ENCODE assay signal across 8 mouse cellular contexts in the genomic region with DNA sequence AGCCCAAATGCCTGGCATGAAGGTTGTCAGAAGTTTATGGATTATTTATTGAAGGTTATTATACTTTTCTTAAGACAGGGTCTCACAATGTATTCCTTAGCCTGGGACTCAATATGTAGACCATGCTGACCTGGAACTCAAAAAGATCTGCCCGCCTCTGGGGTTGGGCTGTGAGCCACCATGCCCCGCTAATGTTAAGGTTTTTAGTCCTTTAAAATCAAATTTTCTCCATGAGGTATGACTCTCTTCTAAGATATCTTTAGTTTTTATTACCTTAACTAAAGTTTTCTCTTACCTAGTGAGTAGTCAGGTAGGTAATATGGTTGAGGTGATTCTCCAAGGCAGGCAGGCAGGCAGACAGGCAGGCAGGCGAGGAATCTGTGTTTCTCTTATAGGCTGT. TPM values are rescaled to one million over a fixed set of nuclear protein-coding genes. Genes with fewer than 3 reads are reported as not detected.
DNase-seq lines count a peak whose midpoint lies in the region; ATAC-seq and TF ChIP-seq lines count a peak whose summit lies in the region.

No protein-coding gene starts in this region.

- no peak for DNase-seq in limb, embryonic 14.5 days (ENCODE audit: low spot score)
- no peak for DNase-seq in urinary bladder, postnatal 14 days (ENCODE audit: low spot score)
- DNase-seq in urinary bladder, postnatal 4 days (ENCODE audit: low spot score in 2 of 2), result no peak
- no peak for DNase-seq in retina, postnatal 1 day

- peak overlapping the region; percentile 100; the same call in 1 of the 2 replicates for H3K9ac ChIP-seq in forebrain, embryonic 12.5 days
- H3K9ac ChIP-seq in limb, embryonic 14.5 days (ENCODE audit: low read depth, low read length, severe bottlenecking), result peak overlapping the region; percentile 100
- H3K9ac ChIP-seq in stomach, embryonic 15.5 days, result peak overlapping the region; percentile 97; the same call in 1 of the 2 replicates

- H3K4me2 ChIP-seq in forebrain, embryonic 12.5 days, result peak overlapping the region; percentile 77
- peak overlapping the region; percentile 65 for H3K4me2 ChIP-seq in limb, embryonic 14.5 days (replicated peaks; ENCODE audit: low read depth, low read length, severe bottlenecking)
- H3K4me2 ChIP-seq in stomach, embryonic 15.5 days, result peak overlapping the region; percentile 73

- 74% methylated on average over 3 of the region's 3 CpGs for WGBS in forebrain, embryonic 12.5 days
- 48% methylated on average over 3 of the region's 3 CpGs for WGBS in limb, embryonic 14.5 days
- WGBS in stomach, embryonic 15.5 days, result 38% methylated on average over 3 of the region's 3 CpGs

- no peak overlapping the region for H3K27ac ChIP-seq in forebrain, embryonic 12.5 days
- no peak overlapping the region for H3K27ac ChIP-seq in limb, embryonic 14.5 days (replicated peaks; ENCODE audit: low read depth, low read length)
- H3K27ac ChIP-seq in stomach, embryonic 15.5 days, result no peak overlapping the region

- H3K9me3 ChIP-seq in megakaryocyte, embryonic 14.5 days, result no peaks in the 10 kb centered on the region
- H3K9me3 ChIP-seq in forebrain, embryonic 12.5 days, result no peaks in the 10 kb centered on the region
- no peaks in the 10 kb centered on the region for H3K9me3 ChIP-seq in limb, embryonic 14.5 days (ENCODE audit: control insufficient read depth, low read length)
- no peaks in the 10 kb centered on the region for H3K9me3 ChIP-seq in stomach, embryonic 15.5 days

- peak overlapping the region; percentile 97 for H3K4me3 ChIP-seq in megakaryocyte, embryonic 14.5 days (replicated peaks)
- peak overlapping the region; percentile 100 for H3K4me3 ChIP-seq in forebrain, embryonic 12.5 days (replicated peaks)
- peak overlapping the region; percentile 97 for H3K4me3 ChIP-seq in limb, embryonic 14.5 days (replicated peaks; ENCODE audit: low read length)
- peak overlapping the region; percentile 72 for H3K4me3 ChIP-seq in stomach, embryonic 15.5 days (replicated peaks)

- peaks cover 36% of the 10 kb centered on the region for H3K36me3 ChIP-seq in megakaryocyte, embryonic 14.5 days (replicated peaks; ENCODE audit: low read length)
- peaks cover 19% of the 10 kb centered on the region for H3K36me3 ChIP-seq in forebrain, embryonic 12.5 days (replicated peaks)
- peaks cover 23% of the 10 kb centered on the region for H3K36me3 ChIP-seq in limb, embryonic 14.5 days (ENCODE audit: control insufficient read depth, insufficient read depth, low read length)
- peaks cover 7% of the 10 kb centered on the region; the same call in 1 of the 2 replicates for H3K36me3 ChIP-seq in stomach, embryonic 15.5 days

- H3K4me1 ChIP-seq in megakaryocyte, embryonic 14.5 days, result peaks cover 70% of the 10 kb centered on the region
- peaks cover 34% of the 10 kb centered on the region for H3K4me1 ChIP-seq in forebrain, embryonic 12.5 days
- H3K4me1 ChIP-seq in limb, embryonic 14.5 days (ENCODE audit: control insufficient read depth, insufficient read depth, low read length), result peaks cover 21% of the 10 kb centered on the region
- peaks cover 17% of the 10 kb centered on the region for H3K4me1 ChIP-seq in stomach, embryonic 15.5 days

- no peaks in the 10 kb centered on the region for H3K27me3 ChIP-seq in megakaryocyte, embryonic 14.5 days (replicated peaks)
- H3K27me3 ChIP-seq in forebrain, embryonic 12.5 days, result no peaks in the 10 kb centered on the region
- no peaks in the 10 kb centered on the region for H3K27me3 ChIP-seq in limb, embryonic 14.5 days (ENCODE audit: control insufficient read depth, insufficient read depth, low read length)
- no peaks in the 10 kb centered on the region for H3K27me3 ChIP-seq in stomach, embryonic 15.5 days (replicated peaks)

- no peak for TF ChIP-seq POLR2A in limb, embryonic 14.5 days (IDR thresholded peaks at IDR 0.05; ENCODE audit: borderline replicate concordance, extremely low read depth, insufficient read depth, insufficient read length)

- ATAC-seq in megakaryocyte, adult 5-6 weeks (ENCODE audit: poor library complexity, severe bottlenecking), result no peak
- ATAC-seq in forebrain, embryonic 12.5 days (ENCODE audit: low FRiP score), result no peak
- ATAC-seq in limb, embryonic 14.5 days (ENCODE audit: low FRiP score, low read depth), result no peak
- ATAC-seq in stomach, embryonic 15.5 days (ENCODE audit: insufficient read depth, low FRiP score, low read depth), result no peak

RNA-seq across cellular contexts. Expression of gene Lats1, which starts 1.2 kb away (rescaled TPM):
- polyA plus RNA-seq in megakaryocyte, embryonic 14.5 days (2012; ENCODE audit: insufficient read depth, low replicate concordance), result 0.89 and 0.95 TPM in 2 replicates
- total RNA-seq in megakaryocyte, adult 5-6 weeks (2015), result 20.1 and 20.2 TPM in 2 replicates
- 12.6 and 16.4 TPM in 2 replicates for total RNA-seq in megakaryocyte, adult 5-6 weeks (2017)
- 15.0 and 17.5 TPM in 2 replicates for polyA plus RNA-seq in forebrain, embryonic 12.5 days (2016; fragmentation: Nextera tagmentation; extraction: Ambion mirVana)
- polyA plus RNA-seq in limb, embryonic 14.5 days (2012; rRNA removed), result 21.5 and 24.0 TPM in 2 replicates
- 12.0 and 14.0 TPM in 2 replicates for polyA plus RNA-seq in limb, embryonic 14.5 days (2014; fragmentation: Nextera tagmentation; extraction: Ambion mirVana)
- 8.4 and 8.5 TPM in 2 replicates for polyA plus RNA-seq in stomach, embryonic 15.5 days (2015; fragmentation: Nextera tagmentation; extraction: Ambion mirVana)

RNA-seq across cellular contexts. Expression of gene Pcmt1, which starts 1.3 kb away (rescaled TPM):
- 15.2 and 46.3 TPM in 2 replicates for polyA plus RNA-seq in megakaryocyte, embryonic 14.5 days (2012; ENCODE audit: insufficient read depth, low replicate concordance)
- 73.3 and 73.6 TPM in 2 replicates for total RNA-seq in megakaryocyte, adult 5-6 weeks (2015)
- total RNA-seq in megakaryocyte, adult 5-6 weeks (2017), result 49.9 and 66.4 TPM in 2 replicates
- 135 and 139 TPM in 2 replicates for polyA plus RNA-seq in forebrain, embryonic 12.5 days (2016; fragmentation: Nextera tagmentation; extraction: Ambion mirVana)
- 52.1 and 66.5 TPM in 2 replicates for polyA plus RNA-seq in limb, embryonic 14.5 days (2012; rRNA removed)
- 115 and 125 TPM in 2 replicates for polyA plus RNA-seq in limb, embryonic 14.5 days (2014; fragmentation: Nextera tagmentation; extraction: Ambion mirVana)
- polyA plus RNA-seq in stomach, embryonic 15.5 days (2015; fragmentation: Nextera tagmentation; extraction: Ambion mirVana), result 105 and 110 TPM in 2 replicates

RNA-seq across cellular contexts. Expression of gene Nup43, which starts 14.9 kb away (rescaled TPM):
- 0.50 TPM in 1 of 2 replicates, not detected in the other for polyA plus RNA-seq in megakaryocyte, embryonic 14.5 days (2012; ENCODE audit: insufficient read depth, low replicate concordance)
- total RNA-seq in megakaryocyte, adult 5-6 weeks (2015), result 12.3 and 20.3 TPM in 2 replicates
- total RNA-seq in megakaryocyte, adult 5-6 weeks (2017), result 9.9 and 10.1 TPM in 2 replicates
- polyA plus RNA-seq in forebrain, embryonic 12.5 days (2016; fragmentation: Nextera tagmentation; extraction: Ambion mirVana), result 54.0 and 59.7 TPM in 2 replicates
- 34.7 and 36.8 TPM in 2 replicates for polyA plus RNA-seq in limb, embryonic 14.5 days (2012; rRNA removed)
- polyA plus RNA-seq in limb, embryonic 14.5 days (2014; fragmentation: Nextera tagmentation; extraction: Ambion mirVana), result 47.1 and 49.1 TPM in 2 replicates
- polyA plus RNA-seq in stomach, embryonic 15.5 days (2015; fragmentation: Nextera tagmentation; extraction: Ambion mirVana), result 44.9 and 48.7 TPM in 2 replicates

RNA-seq across cellular contexts. Expression of gene Katna1, which starts 43.6 kb away (rescaled TPM):
- polyA plus RNA-seq in megakaryocyte, embryonic 14.5 days (2012; ENCODE audit: insufficient read depth, low replicate concordance), result 2.1 TPM in 1 of 2 replicates, not detected in the other
- total RNA-seq in megakaryocyte, adult 5-6 weeks (2015), result 68.2 and 90.5 TPM in 2 replicates
- total RNA-seq in megakaryocyte, adult 5-6 weeks (2017), result 48.8 and 59.5 TPM in 2 replicates
- polyA plus RNA-seq in forebrain, embryonic 12.5 days (2016; fragmentation: Nextera tagmentation; extraction: Ambion mirVana), result 59.1 and 59.8 TPM in 2 replicates
- polyA plus RNA-seq in limb, embryonic 14.5 days (2012; rRNA removed), result 16.6 and 22.7 TPM in 2 replicates
- polyA plus RNA-seq in limb, embryonic 14.5 days (2014; fragmentation: Nextera tagmentation; extraction: Ambion mirVana), result 58.4 and 59.8 TPM in 2 replicates
- polyA plus RNA-seq in stomach, embryonic 15.5 days (2015; fragmentation: Nextera tagmentation; extraction: Ambion mirVana), result 50.9 and 59.5 TPM in 2 replicates

Comparison
In these comparisons a context has a peak if more than half of its experiments do, and no peak if none do; other contexts are left out.
1. RNA of gene Nup43, which starts 14.9 kb away (polyA plus RNA-seq): 54.0 to 59.7 TPM in forebrain, embryonic 12.5 days, 34.7 to 49.1 TPM in limb, embryonic 14.5 days and 44.9 to 48.7 TPM in stomach, embryonic 15.5 days; 0.50 TPM in megakaryocyte, embryonic 14.5 days; every median in the first group is over 10 times any median in the second.
2. Peak in every context shown above with its lines, with median percentiles within 50 percentile points of each other: H3K4me3 ChIP-seq, H3K4me2 ChIP-seq and H3K9ac ChIP-seq.